Mouse (Mus musculus) C2C12 (cell line): Measurements from ENCODE around the gene Irx5.

Source experiments
- CTCF ChIP-seq: IDR thresholded peaks from one replicate; pipeline ENCODE4 v1.5.1; 2011; ENCODE audit not compliant: control insufficient read depth, insufficient read depth, insufficient read length
- MAX ChIP-seq: IDR thresholded peaks from one replicate; pipeline ENCODE4 v1.6.1; 2011; ENCODE audit warnings: mild to moderate bottlenecking, control low read depth
- MYOD1 ChIP-seq: IDR thresholded peaks from one replicate; pipeline ENCODE4 v1.6.1; 2011; ENCODE audit warnings: low read depth; ENCODE audit not compliant: control insufficient read depth, insufficient read length
- MYOG ChIP-seq: IDR thresholded peaks from one replicate; pipeline ENCODE4 v1.6.1; 2011; ENCODE audit not compliant: control insufficient read depth, insufficient read length; ENCODE audit errors: extremely low read depth
- USF1 ChIP-seq: IDR thresholded peaks from one replicate; pipeline ENCODE4 v1.6.1; 2011; ENCODE audit warnings: low read depth, mild to moderate bottlenecking, control low read depth, moderate library complexity

- TF ChIP-seq CTCF (no peak), MYOD1 (no peak), MAX (no peak), MYOG (no peak), USF1 (no peak)
Observed at GRCm38 (mm10) chr8:92408092-92408491, 50.7 kb downstream of the Irx5 start.
